Mouse (Mus musculus) myocyte (in vitro differentiated cells): Measurements from ENCODE around the gene Mesp2. TPM values are rescaled to one million over a fixed set of nuclear protein-coding genes. Genes with fewer than 3 reads are reported as not detected.

Experiments
- H3K27me3 ChIP-seq: one replicate; pipeline ENCODE4 v1.6.1; 2011; ENCODE audit not compliant: control insufficient read depth, insufficient read depth, insufficient read length
- H3K36me3 ChIP-seq: one replicate; pipeline ENCODE4 v1.6.1; 2011; ENCODE audit not compliant: control insufficient read depth, insufficient read depth
- H3K4me2 ChIP-seq: one replicate; pipeline ENCODE4 v1.6.1; 2011; ENCODE audit warnings: low read depth, control low read depth
- H3K4me3 ChIP-seq: one replicate; pipeline ENCODE4 v1.5.1; 2011; ENCODE audit warnings: mild to moderate bottlenecking, control low read depth, moderate library complexity
- H3K79me2 ChIP-seq: one replicate; pipeline ENCODE4 v1.6.1; 2011; ENCODE audit not compliant: control insufficient read depth, insufficient read depth
- H3ac ChIP-seq: one replicate; pipeline ENCODE4 v1.6.1; 2011; ENCODE audit not compliant: control insufficient read depth, insufficient read length
- CEBPB ChIP-seq: IDR thresholded peaks from 2 replicates; pipeline ENCODE4 v1.6.1; 2011; ENCODE audit warnings: mild to moderate bottlenecking, moderate library complexity; ENCODE audit not compliant: poor library complexity, insufficient read depth, severe bottlenecking
- E2F4 ChIP-seq: IDR thresholded peaks from one replicate; pipeline ENCODE4 v1.6.1; 2011; ENCODE audit warnings: mild to moderate bottlenecking, control low read depth, moderate library complexity; ENCODE audit not compliant: insufficient read depth
- MAX ChIP-seq: IDR thresholded peaks from one replicate; pipeline ENCODE4 v1.6.1; 2011; ENCODE audit warnings: low read depth, mild to moderate bottlenecking, control low read depth
- MYOD1 ChIP-seq, 3 experiments: IDR thresholded peaks; one replicate each; pipeline ENCODE4 v1.6.1; 2011; ENCODE audit warnings: control low read depth in 2 of 3, low read depth in 2 of 3, mild to moderate bottlenecking in 2 of 3, moderate library complexity in 1 of 3; ENCODE audit not compliant: insufficient read length in 2 of 3, control insufficient read depth in 1 of 3
- MYOG ChIP-seq, 3 experiments: IDR thresholded peaks; one replicate each; pipeline ENCODE4 v1.6.1; 2011; ENCODE audit warnings: control low read depth in 2 of 3, low read depth in 2 of 3, mild to moderate bottlenecking in 2 of 3; ENCODE audit not compliant: insufficient read length in 2 of 3, control insufficient read depth in 1 of 3, insufficient read depth in 1 of 3
- POLR2A ChIP-seq: IDR thresholded peaks from one replicate; pipeline ENCODE4 v1.6.1; 2011; ENCODE audit warnings: low read depth, mild to moderate bottlenecking, control low read depth, moderate library complexity; ENCODE audit not compliant: insufficient read length
- POLR2AphosphoS2 ChIP-seq: IDR thresholded peaks from one replicate; pipeline ENCODE4 v1.6.1; 2011; ENCODE audit warnings: low read depth, control low read depth; ENCODE audit not compliant: insufficient read length
- REST ChIP-seq: IDR thresholded peaks from one replicate; pipeline ENCODE4 v1.6.1; 2011; ENCODE audit warnings: mild to moderate bottlenecking, control low read depth, moderate library complexity; ENCODE audit not compliant: insufficient read depth, insufficient read length
- SRF ChIP-seq: IDR thresholded peaks from one replicate; pipeline ENCODE4 v1.6.1; 2011; ENCODE audit warnings: low read depth; ENCODE audit not compliant: control insufficient read depth, insufficient read length
- TCF12 ChIP-seq: IDR thresholded peaks from one replicate; pipeline ENCODE4 v1.6.1; 2011; ENCODE audit warnings: mild to moderate bottlenecking, control low read depth; ENCODE audit not compliant: poor library complexity, insufficient read depth, severe bottlenecking
- TCF3 ChIP-seq: IDR thresholded peaks from one replicate; pipeline ENCODE4 v1.6.1; 2011; ENCODE audit warnings: low read depth, control low read depth; ENCODE audit not compliant: insufficient read length
- USF1 ChIP-seq: IDR thresholded peaks from one replicate; pipeline ENCODE4 v1.6.1; 2011; ENCODE audit warnings: low read depth, mild to moderate bottlenecking, control low read depth, moderate library complexity
- polyA plus RNA-seq: library from polyadenylated mRNA; unstranded; fragments of >200 nt; fragmentation: generic; extraction: Trizol; gene quantifications from one replicate; pipeline ENCODE4 v1.2.1, GENCODE M21; 2012; ENCODE audit warnings: missing spikeins

Gene Mesp2
- polyA plus RNA-seq, 1 experiment, result not detected

DNA sequence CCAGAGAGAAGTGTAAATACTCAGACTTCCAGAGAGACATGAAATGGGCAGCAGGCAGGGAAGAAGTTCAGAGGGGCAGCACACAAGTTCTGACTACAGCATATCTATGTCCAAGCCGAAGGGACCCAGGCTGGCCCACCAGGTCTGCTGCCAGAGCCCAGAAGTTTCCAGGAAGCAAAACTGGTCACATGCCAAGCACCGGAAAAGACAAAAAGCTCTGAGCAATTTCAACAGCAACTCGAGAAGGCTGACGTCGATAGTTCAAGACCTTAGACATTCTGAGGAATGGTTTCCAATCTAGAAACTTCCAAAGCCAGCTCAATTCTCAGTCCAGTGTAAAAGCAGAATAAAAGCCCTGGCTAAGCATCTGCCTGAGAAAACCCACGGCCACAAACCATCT lies 21.1 kb downstream of the Mesp2 start:
- Histone ChIP-seq H3K4me3 (no peak overlapping the region), H3K36me3 (no peaks in the 10 kb centered on the region), H3K4me2 (no peak overlapping the region), H3K27me3 (no peaks in the 10 kb centered on the region), H3K79me2 (no peaks in the 10 kb centered on the region), H3ac (no peak overlapping the region)
- TF ChIP-seq MAX (no peak), E2F4 (no peak), MYOD1 (IDR thresholded peaks at IDR 0.05; ENCODE audit: control insufficient read depth in 1 of 3, insufficient read length in 2 of 3, low read depth in 2 of 3) (no peak), MYOG (IDR thresholded peaks at IDR 0.05; ENCODE audit: control insufficient read depth in 1 of 3, insufficient read depth in 1 of 3, insufficient read length in 2 of 3, low read depth in 2 of 3) (no peak), TCF3 (no peak), POLR2A (no peak), CEBPB (no peak), POLR2AphosphoS2 (no peak), REST (no peak), USF1 (no peak), SRF (no peak), TCF12 (no peak)

- H3K36me3 ChIP-seq, result no peaks in the 10 kb centered on the region
- TF ChIP-seq MYOD1 (IDR thresholded peaks at IDR 0.05; ENCODE audit: control insufficient read depth in 1 of 3, insufficient read length in 2 of 3, low read depth in 2 of 3) (peak in 1 of 3 experiments; percentile 14), USF1 (no peak), MYOG (IDR thresholded peaks at IDR 0.05; ENCODE audit: control insufficient read depth in 1 of 3, insufficient read depth in 1 of 3, insufficient read length in 2 of 3, low read depth in 2 of 3) (peak in 1 of 3 experiments; percentile 31)
- no peak overlapping the region for H3K4me2 ChIP-seq
- no peak overlapping the region for H3K4me3 ChIP-seq
- H3K27me3 ChIP-seq, result no peaks in the 10 kb centered on the region
- no peak overlapping the region for H3ac ChIP-seq
- no peaks in the 10 kb centered on the region for H3K79me2 ChIP-seq
Observed at GRCm38 (mm10) chr7:79832980-79833379, 22.5 kb downstream of the Mesp2 start.

GRCm38 (mm10) chr7:79835196-79835595 lies 24.7 kb downstream of the Mesp2 start:
- H3ac ChIP-seq, result no peak overlapping the region
- H3K4me3 ChIP-seq, result no peak overlapping the region
- no peaks in the 10 kb centered on the region for H3K27me3 ChIP-seq
- TF ChIP-seq REST (no peak), MAX (no peak), POLR2AphosphoS2 (no peak), POLR2A (no peak), TCF12 (no peak), E2F4 (no peak), SRF (no peak), CEBPB (no peak), MYOD1 (IDR thresholded peaks at IDR 0.05; ENCODE audit: control insufficient read depth in 1 of 3, insufficient read length in 2 of 3, low read depth in 2 of 3) (no peak), USF1 (no peak), MYOG (IDR thresholded peaks at IDR 0.05; ENCODE audit: control insufficient read depth in 1 of 3, insufficient read depth in 1 of 3, insufficient read length in 2 of 3, low read depth in 2 of 3) (no peak), TCF3 (no peak)
- H3K36me3 ChIP-seq, result no peaks in the 10 kb centered on the region
- no peak overlapping the region for H3K4me2 ChIP-seq
- H3K79me2 ChIP-seq, result no peaks in the 10 kb centered on the region

DNA sequence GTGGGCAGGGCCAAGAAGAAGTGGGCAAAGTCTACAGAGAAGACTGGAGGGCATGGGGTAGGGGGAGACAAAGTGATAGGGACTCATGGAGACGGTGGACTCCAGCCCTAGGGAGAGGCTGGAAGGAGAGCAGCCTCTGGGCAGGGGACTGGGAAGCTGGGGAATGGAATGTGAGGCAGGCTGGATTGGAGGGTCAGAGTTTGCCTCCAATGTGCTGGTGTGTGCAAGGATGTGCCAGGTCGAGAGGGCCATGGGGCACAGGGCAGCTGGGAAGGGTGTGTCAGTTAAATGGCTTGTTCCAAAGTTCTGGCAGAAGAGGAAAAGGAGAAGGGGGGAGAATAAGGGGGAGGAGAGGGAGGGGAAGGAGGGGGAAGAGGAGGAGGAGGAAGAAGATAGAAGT lies 26.7 kb downstream of the Mesp2 start:
- H3K4me2 ChIP-seq, result no peak overlapping the region
- H3K36me3 ChIP-seq, result no peaks in the 10 kb centered on the region
- no peaks in the 10 kb centered on the region for H3K79me2 ChIP-seq
- H3K27me3 ChIP-seq, result no peaks in the 10 kb centered on the region
- H3ac ChIP-seq, result no peak overlapping the region
- no peak for TF ChIP-seq TCF12
- no peak for TF ChIP-seq POLR2A
- no peak for TF ChIP-seq CEBPB
- no peak for TF ChIP-seq E2F4
- no peak for TF ChIP-seq SRF
- no peak for TF ChIP-seq MYOD1 (IDR thresholded peaks at IDR 0.05; ENCODE audit: control insufficient read depth in 1 of 3, insufficient read length in 2 of 3, low read depth in 2 of 3)
- TF ChIP-seq MAX, result no peak
- no peak for TF ChIP-seq MYOG (IDR thresholded peaks at IDR 0.05; ENCODE audit: control insufficient read depth in 1 of 3, insufficient read depth in 1 of 3, insufficient read length in 2 of 3, low read depth in 2 of 3)
- no peak for TF ChIP-seq USF1
- no peak for TF ChIP-seq TCF3
- no peak for TF ChIP-seq POLR2AphosphoS2
- TF ChIP-seq REST, result no peak
- H3K4me3 ChIP-seq, result no peak overlapping the region

DNA sequence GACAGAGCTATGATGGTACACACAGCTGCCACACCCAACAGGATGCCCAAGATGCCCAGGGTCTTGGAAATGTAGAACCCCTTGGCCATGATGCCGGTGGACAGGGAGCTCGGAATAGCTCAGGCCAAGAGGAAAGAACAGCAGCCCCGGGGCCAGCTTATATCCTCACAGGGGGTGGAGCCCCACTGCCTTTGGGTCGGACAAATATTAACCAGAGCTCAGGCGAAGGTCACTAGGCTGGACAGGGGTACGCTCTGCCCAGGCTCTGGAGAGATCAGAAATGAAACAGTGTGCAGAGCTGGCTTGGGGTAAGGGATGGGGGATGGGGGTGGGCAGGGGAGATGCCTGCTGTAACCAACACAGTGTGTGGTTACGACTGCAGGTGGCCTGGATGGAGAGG lies 31.6 kb downstream of the Mesp2 start:
- Histone ChIP-seq H3K79me2 (no peaks in the 10 kb centered on the region), H3ac (no peak overlapping the region), H3K27me3 (no peaks in the 10 kb centered on the region), H3K36me3 (no peaks in the 10 kb centered on the region), H3K4me3 (no peak overlapping the region), H3K4me2 (no peak overlapping the region)
- TF ChIP-seq USF1 (no peak), TCF3 (no peak), CEBPB (no peak), POLR2A (no peak), TCF12 (no peak), MYOD1 (IDR thresholded peaks at IDR 0.05; ENCODE audit: control insufficient read depth in 1 of 3, insufficient read length in 2 of 3, low read depth in 2 of 3) (no peak), E2F4 (no peak), POLR2AphosphoS2 (no peak), REST (no peak), MYOG (IDR thresholded peaks at IDR 0.05; ENCODE audit: control insufficient read depth in 1 of 3, insufficient read depth in 1 of 3, insufficient read length in 2 of 3, low read depth in 2 of 3) (no peak), SRF (no peak), MAX (no peak)
